Mouse (Mus musculus) heart, postnatal 4 days (tissue): Measurements from ENCODE around the gene Olfr1445. TPM values are rescaled to one million over a fixed set of nuclear protein-coding genes. Genes with fewer than 3 reads are reported as not detected.

Experiments used
- DNase-seq: peaks from one replicate; pipeline ENCODE4 v3.0.0; 2021
- total RNA-seq, 2 experiments: library from RNA; stranded (reverse); gene quantifications; 2 replicates each; pipeline ENCODE4 v1.2.3; 2021

Gene Olfr1445
- total RNA-seq, result not detected

DNA sequence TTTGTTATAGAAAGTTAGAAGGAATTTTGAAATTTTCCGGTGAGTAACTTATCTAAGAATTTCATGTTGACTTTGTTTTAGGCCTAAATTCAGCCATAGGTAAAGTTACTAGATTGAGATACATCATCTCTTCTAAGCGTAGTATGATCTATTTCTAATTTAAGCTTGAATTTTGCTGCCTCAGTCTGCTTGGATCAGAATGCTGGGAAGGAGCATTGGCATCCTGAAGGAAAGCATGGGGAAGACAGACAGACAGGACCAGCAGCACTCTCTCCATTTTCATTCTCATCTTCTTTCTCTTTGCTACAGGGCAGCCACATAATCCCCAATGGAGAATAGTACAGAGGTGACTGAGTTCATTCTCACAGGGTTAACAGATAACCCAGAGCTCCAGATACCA, at the start of gene Olfr1445:
Gene Olfr1445, plus strand, starts transcription at position 301 of the 400 bp plus-strand sequence.
- no peak for DNase-seq

GRCm38 (mm10) chr19:12838507-12838906, 45.1 kb upstream of the Olfr1445 start:
- DNase-seq, result no peak

GRCm38 (mm10) chr19:12846382-12846781, 37.3 kb upstream of the Olfr1445 start, which contains the start of gene Gm5244:
TSS of gene Gm5244 (plus strand) at chr19:12846682.
- DNase-seq, result no peak

GRCm38 (mm10) chr19:12856983-12857382, 26.7 kb upstream of the Olfr1445 start, which contains the start of gene Olfr1444:
TSS of gene Olfr1444 (plus strand) at chr19:12857283.
- DNase-seq, result no peak

- no peak for DNase-seq
Observed at GRCm38 (mm10) chr19:12893424-12893823, 9.8 kb downstream of the Olfr1445 start, which contains the start of gene Olfr1446. TSS of gene Olfr1446 (minus strand) at chr19:12893524.

DNA sequence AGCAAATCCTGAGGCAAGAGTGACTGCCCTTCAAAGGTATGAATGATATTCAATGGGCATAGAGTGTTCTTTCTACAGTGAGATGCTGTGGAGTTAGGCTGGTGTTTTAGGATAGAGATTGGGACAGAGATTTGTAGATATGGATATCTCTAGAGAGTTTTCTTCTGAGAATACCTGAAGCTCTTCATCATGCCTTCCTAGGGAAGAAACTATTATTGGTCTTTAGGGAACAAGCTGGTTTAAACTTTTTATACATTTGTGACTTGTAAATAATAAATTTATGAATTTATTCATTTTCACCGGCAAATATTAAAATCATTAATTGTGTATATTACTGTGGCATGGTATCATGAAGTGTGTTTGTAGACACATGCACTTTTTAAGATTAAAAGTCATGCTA, 20.0 kb downstream of the Olfr1445 start, which contains the start of gene Olfr1447:
Gene Olfr1447, minus strand, starts transcription at position 101 of the 400 bp plus-strand sequence.
- DNase-seq, result no peak

DNA sequence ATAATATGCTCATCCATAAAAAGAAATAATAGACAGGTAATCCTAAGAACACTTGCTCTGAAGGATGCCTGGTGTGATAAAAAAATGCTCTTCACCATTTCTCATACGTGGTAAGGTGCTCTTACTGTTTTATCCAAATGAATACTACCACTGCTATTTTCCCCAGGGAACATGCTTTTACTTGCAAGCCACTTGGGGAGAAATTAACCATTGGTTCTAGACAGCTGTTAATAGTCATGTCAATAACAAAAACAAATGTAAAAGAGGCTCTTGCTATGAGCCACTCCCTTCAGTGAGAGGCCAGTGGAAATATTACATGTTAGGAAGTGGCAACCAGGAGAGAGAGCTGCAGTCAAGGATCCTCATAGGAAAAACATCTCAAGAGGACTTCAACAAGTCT, 40.7 kb downstream of the Olfr1445 start, which contains the start of gene Olfr1448:
Gene Olfr1448, minus strand, starts transcription at position 101 of the 400 bp plus-strand sequence.
- no peak for DNase-seq

GRCm38 (mm10) chr19:12930540-12930939, 46.9 kb downstream of the Olfr1445 start, which contains the start of gene Olfr1449:
TSS of gene Olfr1449 (plus strand) at chr19:12930840.
- no peak for DNase-seq

Other genes with a start within 250 kb of the Olfr1445 start
- not detected for gene Olfr1442, start 213.4 kb upstream of the Olfr1445 start, total RNA-seq
- gene Olfr1443, start 205.7 kb upstream of the Olfr1445 start, total RNA-seq, result not detected
- not detected for gene Keg1, start 188.1 kb upstream of the Olfr1445 start, total RNA-seq
- gene Cntf, start 118.2 kb upstream of the Olfr1445 start, total RNA-seq, result 1 to 10 TPM; 3.1 to 3.5 TPM
- gene Zfp91, start 87.7 kb upstream of the Olfr1445 start, total RNA-seq, result 10 to 100 TPM; 81.2 to 83.3 TPM
- gene Lpxn, start 87.7 kb upstream of the Olfr1445 start, total RNA-seq, result under 1 TPM; 0.67 to 0.90 TPM
- not detected for gene Gm5244, start 37.2 kb upstream of the Olfr1445 start, total RNA-seq
- gene Olfr1444, start 26.6 kb upstream of the Olfr1445 start, total RNA-seq, result not detected
- gene Olfr1446, start 9.7 kb downstream of the Olfr1445 start, total RNA-seq, result not detected
- not detected for gene Olfr1447, start 19.9 kb downstream of the Olfr1445 start, total RNA-seq
- gene Olfr1448, start 40.6 kb downstream of the Olfr1445 start, total RNA-seq, result not detected
- gene Olfr1449, start 47.0 kb downstream of the Olfr1445 start, total RNA-seq, result not detected
- gene Olfr1450, start 66.4 kb downstream of the Olfr1445 start, total RNA-seq, result not detected
- not detected for gene Olfr1451, start 111.2 kb downstream of the Olfr1445 start, total RNA-seq
- gene Olfr1453, start 144.5 kb downstream of the Olfr1445 start, total RNA-seq, result not detected
- gene Olfr1454, start 176.8 kb downstream of the Olfr1445 start, total RNA-seq, result not detected
- not detected for gene Olfr1457, start 214.0 kb downstream of the Olfr1445 start, total RNA-seq
- not detected for gene Olfr1458, start 222.9 kb downstream of the Olfr1445 start, total RNA-seq